Mouse (Mus musculus): ENCODE data around the gene Inka2.

GRCm38 (mm10) chr3:105758098-105758497, 53.7 kb downstream of the Inka2 start:
- TF ChIP-seq POLR2A (IDR thresholded peaks at IDR 0.05; ENCODE audit: control insufficient read depth, low read depth, low read length) (no peak), CTCF (IDR thresholded peaks at IDR 0.05; ENCODE audit: control insufficient read depth, insufficient read depth, insufficient replicate concordance, low read depth, low read length) (no peak)

Measured in testis, adult 2 months (tissue).